Mouse (Mus musculus) common myeloid progenitor, adult 5-6 weeks (primary cell): ENCODE results near the gene Fam216a. TPM values are rescaled to one million over a fixed set of nuclear protein-coding genes. Genes with fewer than 3 reads are reported as not detected.
A peak's percentile ranks its signal among the peaks of the same experiment; 100 is the strongest.
"Not testable (repeated sequence)": the region's sequence is repeated elsewhere in the genome, so short reads cannot be mapped to it uniquely, and the experiment has no call there.

Source experiments
- ATAC-seq: replicated peaks from 2 replicates; pipeline ENCODE4 v1.8.0; 2016; ENCODE audit warnings: low read depth, mild to moderate bottlenecking, moderate TSS enrichment, inconsistent platforms; ENCODE audit not compliant: poor library complexity, severe bottlenecking
- total RNA-seq: library from RNA; stranded (forward); fragments of 200-1000, 187-1606 nt; gene quantifications from 2 replicates; pipeline ENCODE4 v1.2.3, GENCODE M21; 2017

The Fam216a gene
- total RNA-seq, 1 experiment from 2014 or later: 36.5 TPM

DNA sequence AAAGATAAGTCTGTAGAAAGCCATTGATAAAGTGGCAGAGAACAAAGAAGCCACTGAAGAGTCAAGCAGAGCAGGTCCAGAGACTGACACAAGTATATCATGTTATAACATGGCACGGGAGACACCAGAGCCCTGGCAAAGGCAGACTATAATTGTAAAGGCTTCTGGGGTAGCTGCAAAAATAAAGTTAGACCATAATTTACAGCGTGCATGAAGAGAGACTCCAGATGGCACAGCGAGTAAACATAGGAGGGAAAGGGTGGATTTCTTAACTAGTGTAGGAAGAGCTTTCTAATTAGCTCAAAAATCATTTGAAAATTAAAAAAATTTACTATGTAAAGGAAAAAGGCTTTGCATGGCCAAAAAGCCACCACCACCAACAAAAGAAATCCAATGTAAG, 44.9 kb downstream of the Fam216a start:
- ATAC-seq: no peak

DNA sequence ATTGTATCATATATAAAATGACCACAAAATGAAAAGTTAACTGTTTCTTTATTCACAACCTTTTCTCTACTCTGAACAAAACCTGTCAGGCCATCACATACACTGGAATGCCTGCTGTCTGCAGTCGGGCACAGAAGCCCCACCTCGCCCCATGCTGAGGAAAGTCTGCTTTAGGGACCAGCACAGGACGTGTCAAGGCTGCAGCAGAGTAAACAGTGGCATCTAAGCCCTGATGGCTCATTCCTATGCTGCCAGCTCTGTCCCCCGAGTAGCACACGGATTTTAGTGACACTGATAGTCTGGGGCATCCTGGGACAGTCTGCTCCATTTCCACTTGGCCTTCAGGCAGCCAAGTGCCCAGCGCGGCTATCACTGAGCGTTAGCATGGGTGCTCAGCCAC, 46.7 kb downstream of the Fam216a start:
- ATAC-seq: no peak

DNA sequence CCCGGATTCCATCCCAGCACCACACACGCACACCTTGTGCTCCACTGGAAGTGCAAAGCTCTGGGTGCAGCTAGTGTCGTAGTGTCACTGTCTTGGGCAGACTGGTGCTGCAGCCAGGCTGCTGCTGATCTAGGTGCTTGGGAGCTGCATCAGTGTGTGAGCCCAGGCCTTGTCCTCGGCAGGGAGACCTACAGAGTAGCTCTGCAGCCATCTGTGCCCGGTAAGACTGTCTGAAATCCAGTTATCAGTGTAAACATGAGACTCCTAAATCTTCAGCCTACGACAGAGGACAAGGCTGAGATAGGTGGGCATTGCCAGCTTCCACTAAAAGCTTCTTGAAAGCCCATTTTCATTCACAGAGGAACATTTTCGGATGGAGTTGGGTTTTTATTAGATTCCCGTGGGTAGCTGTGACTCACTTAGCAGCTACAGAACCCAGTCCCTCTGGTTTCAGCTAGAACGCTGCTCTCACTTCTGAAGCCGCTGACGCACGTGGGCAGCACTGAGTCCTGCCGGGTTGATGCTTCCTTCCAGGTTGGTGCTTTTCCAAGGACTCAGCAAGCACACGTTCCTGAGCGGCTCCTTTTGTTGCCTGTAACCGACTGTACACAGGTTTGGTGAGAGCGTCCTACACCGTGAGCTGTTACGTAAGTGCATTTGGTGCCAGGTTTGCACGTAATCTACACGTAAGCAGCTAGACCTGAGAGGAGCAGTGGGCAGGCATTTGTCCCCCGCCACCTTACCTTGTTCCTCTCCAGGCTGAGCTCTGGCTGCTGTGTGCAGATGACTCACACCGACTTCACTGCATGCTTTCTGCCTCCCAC, 47.3 kb downstream of the Fam216a start:
- no peak for ATAC-seq

DNA sequence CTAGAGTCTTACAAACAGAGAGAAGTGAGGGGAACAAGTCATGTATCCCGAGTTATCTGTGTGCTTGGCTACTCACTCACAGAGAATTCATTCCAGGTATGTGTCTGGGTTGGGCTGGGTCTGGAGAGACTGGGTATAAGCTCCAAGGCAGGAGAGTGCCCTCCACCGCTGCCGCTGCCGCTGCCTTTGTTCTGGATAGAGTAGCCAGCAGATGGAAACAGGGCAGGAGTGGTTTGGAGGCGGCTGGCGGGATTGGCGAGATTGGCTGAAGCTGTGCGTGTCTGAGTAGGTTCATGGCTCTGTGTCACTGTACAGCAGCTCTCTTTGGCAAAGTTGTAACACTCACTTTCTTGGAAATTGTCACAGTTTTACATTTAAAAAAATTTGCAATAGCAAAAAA, 48.6 kb downstream of the Fam216a start:
- no peak for ATAC-seq

DNA sequence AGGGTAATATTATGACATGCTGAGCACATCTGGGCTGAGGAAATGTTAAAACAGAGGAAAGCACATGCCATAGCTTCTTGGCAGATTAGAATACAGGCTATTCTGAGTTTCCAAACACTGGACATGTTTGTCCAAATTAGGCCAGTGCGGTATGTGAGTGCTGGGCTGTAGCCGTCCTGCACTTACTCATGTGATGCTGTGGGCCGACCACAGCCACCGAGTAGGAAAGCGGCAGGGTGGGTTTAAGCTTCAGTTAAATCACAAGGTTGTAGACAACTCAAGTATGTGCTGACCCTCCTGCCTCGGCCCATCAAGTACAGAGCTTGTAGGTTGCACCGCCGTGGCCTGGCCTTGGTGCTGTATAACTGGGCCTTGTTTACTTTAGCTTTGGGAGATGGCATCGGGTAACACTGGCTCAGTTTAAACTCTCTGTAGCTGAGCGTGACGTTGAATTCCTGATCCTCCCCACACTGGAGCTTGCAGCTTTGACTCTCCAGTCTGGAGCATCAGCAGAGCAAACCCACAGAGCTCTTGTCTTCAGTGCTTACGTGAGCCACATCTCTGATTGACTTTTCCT, 51.9 kb downstream of the Fam216a start:
- no peak for ATAC-seq

DNA sequence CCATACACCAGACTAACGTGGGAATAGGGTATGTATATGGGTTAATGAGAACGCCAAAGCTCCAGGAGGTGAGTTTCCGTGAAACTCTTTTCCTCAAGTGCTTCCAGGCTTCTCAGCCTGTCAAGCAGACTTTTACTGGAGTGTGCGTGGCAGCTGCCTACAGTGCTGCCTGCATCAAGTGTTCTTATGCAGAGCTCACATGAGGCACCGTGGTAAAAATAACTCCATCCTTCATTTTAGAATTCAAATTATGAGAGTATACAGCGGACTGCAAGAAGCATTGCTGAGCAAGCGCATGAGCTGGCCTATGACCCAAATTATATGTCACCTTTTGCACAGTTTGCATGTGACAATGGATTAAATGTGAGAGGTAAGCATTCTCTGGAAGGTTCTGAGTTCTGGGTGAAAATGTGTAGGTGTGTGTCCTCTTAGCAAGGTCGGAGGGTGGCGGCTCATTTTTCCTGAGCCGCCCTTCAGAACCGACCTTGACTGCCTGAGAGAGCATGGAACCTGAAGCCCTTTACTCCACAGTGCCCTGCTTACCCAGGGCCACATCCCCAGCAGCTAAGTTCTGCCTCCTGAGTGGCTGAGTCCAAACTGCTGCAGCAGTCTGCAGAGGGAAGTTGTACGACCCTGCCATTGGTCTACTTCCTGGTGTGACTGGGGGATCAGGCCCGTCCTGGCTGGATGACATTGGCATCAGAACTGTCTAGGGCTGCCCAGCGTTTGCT, 52.5 kb downstream of the Fam216a start:
- no peak for ATAC-seq

DNA sequence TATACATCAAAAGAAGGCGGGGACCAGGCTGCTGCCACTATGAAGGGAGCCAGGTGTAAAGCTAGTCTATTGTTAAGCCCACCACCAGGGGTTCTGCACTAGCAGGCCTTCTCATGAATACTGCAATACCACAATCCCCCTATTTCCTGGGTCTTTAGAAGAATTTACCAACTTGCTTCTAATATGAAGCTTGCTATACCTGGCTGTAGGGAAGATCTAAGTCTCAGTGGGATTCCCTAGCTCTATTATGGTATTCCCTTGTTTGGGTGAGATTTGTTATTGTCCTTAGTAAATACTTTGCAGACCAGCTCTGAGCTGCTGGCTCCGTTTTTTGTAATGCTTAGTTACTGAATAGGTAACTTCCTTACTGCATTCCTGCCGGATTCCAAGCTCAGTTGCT, 53.2 kb downstream of the Fam216a start:
- not testable (repeated sequence) for ATAC-seq

DNA sequence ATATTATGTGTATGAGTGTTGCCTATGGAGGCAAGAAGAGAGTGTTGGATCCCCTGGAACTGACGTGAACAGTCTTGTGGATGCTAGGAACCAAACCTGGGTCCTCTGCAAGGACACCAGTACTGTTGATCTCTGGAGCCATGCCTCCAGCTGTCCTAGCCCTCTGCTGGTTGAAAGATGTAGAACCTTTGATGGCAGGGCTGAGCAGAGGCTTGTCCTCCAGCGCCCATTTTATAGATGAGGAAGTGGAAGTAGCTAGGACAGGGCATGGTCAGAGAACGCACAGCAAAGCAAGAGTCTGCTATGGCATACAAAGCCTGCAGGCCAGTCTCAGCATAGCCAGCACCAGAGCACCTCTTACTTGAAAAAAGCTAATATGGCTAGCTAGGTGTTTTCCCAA, 54.1 kb downstream of the Fam216a start:
- peak; percentile 67 for ATAC-seq

DNA sequence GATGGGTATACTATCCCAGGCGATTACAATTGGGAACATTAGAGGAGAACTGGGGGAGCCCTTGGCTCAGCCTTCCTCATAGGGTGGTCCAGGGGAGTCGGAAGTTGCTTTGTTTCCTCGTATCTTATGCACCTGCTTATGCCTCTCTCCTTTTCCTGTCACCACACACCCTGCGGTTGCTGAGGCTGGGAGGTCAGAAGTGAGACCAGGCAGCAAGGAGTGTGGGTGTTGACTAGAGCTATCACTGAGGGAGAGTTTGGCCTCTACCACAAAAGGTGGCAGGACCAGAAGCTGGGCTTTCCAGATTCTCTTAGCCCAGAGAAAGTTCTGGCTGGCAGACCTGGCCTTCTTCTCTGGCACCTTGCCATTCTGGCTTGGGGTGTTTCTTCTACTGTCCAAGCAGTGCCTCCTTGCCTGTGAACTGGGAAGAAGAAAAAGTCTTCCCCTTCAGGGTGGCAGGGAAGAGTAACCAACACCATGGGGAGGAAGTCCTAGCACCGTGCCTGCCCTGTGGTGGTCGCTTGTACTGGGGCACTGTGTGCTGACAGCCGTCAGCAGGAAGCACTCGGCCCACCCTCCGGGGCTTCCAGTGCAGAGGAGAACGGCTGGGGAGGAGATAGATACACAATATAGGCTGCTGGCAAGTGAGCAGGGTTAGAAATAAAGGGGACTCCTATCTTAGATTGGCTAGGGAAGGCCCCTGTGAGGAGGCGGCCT, 54.7 kb downstream of the Fam216a start:
- no peak; the same call in 1 of the 2 replicates for ATAC-seq

DNA sequence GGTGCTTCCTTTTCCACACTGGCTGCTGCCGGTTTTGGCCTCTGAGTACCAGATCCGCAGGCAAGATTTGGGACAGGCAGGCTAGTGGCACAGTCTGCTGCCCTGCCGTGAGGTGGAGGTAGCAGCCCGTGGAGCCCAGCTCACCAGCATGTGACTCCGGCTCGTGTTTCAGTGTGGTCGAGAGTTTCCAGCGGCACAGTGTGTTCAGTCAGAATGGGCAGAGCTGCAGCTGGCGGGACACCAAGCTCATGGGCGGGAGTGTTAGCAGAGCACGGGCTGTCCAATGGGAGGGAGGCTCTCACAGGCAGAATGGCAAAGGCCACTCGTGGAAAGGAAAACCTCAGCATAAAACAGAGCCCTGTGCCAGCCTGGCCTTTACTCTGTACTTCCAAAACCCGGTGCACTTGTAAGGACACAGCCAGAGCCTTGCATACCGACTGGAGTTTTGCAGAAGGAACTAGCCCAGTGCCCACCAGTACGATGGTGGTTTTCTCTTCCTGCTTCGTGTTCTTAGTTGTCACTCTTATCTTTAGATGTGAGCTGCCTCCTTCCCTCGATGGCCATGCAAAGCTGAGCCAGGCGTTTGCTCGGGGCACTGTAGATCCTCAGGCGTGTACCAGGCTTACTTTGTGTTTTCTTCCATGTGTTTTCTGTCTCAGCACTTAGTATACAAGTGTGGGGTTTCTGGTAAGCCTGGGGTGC, 57.0 kb downstream of the Fam216a start:
- ATAC-seq: peak; percentile 66

Other genes starting within 250 kb of the Fam216a start
- 0.14 and 1.4 TPM in 2 replicates for gene Ccdc63, start 231.5 kb downstream of the Fam216a start, total RNA-seq
- 207 and 220 TPM in 2 replicates for gene Ppp1cc, start 214.1 kb downstream of the Fam216a start, total RNA-seq
- gene Hvcn1, start 165.6 kb downstream of the Fam216a start, total RNA-seq: 9.2 and 9.3 TPM in 2 replicates
- gene Tctn1, start 107.9 kb downstream of the Fam216a start, total RNA-seq: 2.4 and 8.8 TPM in 2 replicates
- gene Pptc7, start 88.0 kb downstream of the Fam216a start, total RNA-seq: 13.9 and 15.1 TPM in 2 replicates
- gene Rad9b, start 18.1 kb downstream of the Fam216a start, total RNA-seq: 5.3 and 11.6 TPM in 2 replicates
- 66.4 and 76.6 TPM in 2 replicates for gene Vps29, start 18.0 kb downstream of the Fam216a start, total RNA-seq
- 39.1 and 43.6 TPM in 2 replicates for gene Gpn3, start 488 bp downstream of the Fam216a start, total RNA-seq
- 661 and 743 TPM in 2 replicates for gene Arpc3, start 19.5 kb upstream of the Fam216a start, total RNA-seq
- gene Anapc7, start 49.3 kb upstream of the Fam216a start, total RNA-seq: 34.5 and 44.0 TPM in 2 replicates
- 107 and 133 TPM in 2 replicates for gene Atp2a2, start 129.9 kb upstream of the Fam216a start, total RNA-seq
- 6.1 and 19.6 TPM in 2 replicates for gene Ift81, start 242.2 kb upstream of the Fam216a start, total RNA-seq